Mouse (Mus musculus) midbrain, embryonic 11.5 days (tissue): ENCODE results near the gene Fut11. TPM values are rescaled to one million over a fixed set of nuclear protein-coding genes. Genes with fewer than 3 reads are reported as not detected.
A peak's percentile ranks its signal among the peaks of the same experiment; 100 is the strongest.

Experiments used
- ATAC-seq: fragments of 200-750 bp; cut with Nextera tagmentation; 2 replicates; pipeline ENCODE4 v1.8.0; 2017; ENCODE audit warnings: moderate TSS enrichment, moderate library complexity; ENCODE audit not compliant: low FRiP score
- DNase-seq: peaks from one replicate; pipeline ENCODE4 v3.0.0; 2015; ENCODE audit warnings: low spot score; ENCODE audit errors: missing footprints
- H3K27ac ChIP-seq: fragments of 300-500 bp; sonication (generic); 2 replicates; pipeline ENCODE4 v1.5.1; 2014; ENCODE audit warnings: low read depth, low read length
- H3K27me3 ChIP-seq: fragments of 300-500 bp; sonication (generic); 2 replicates; pipeline ENCODE4 v1.6.1; 2014; ENCODE audit warnings: mild to moderate bottlenecking, low read length, moderate library complexity, mixed read lengths; ENCODE audit not compliant: control insufficient read depth, insufficient read depth
- H3K36me3 ChIP-seq: fragments of 300-500 bp; sonication (generic); 2 replicates; pipeline ENCODE4 v1.6.1; 2014; ENCODE audit warnings: mild to moderate bottlenecking, low read length, moderate library complexity, mixed read lengths; ENCODE audit not compliant: control insufficient read depth, insufficient read depth
- H3K4me1 ChIP-seq: fragments of 300-500 bp; sonication (generic); 2 replicates; pipeline ENCODE4 v1.6.1; 2014; ENCODE audit warnings: low read length; ENCODE audit not compliant: control insufficient read depth, insufficient read depth
- H3K4me2 ChIP-seq: fragments of 300-500 bp; sonication (generic); 2 replicates; pipeline ENCODE4 v1.6.1; 2014; ENCODE audit warnings: mild to moderate bottlenecking, moderate library complexity
- H3K4me3 ChIP-seq: fragments of 300-500 bp; sonication (generic); 2 replicates; pipeline ENCODE4 v1.5.1; 2014; ENCODE audit warnings: low read depth, low read length
- H3K9ac ChIP-seq: fragments of 300-500 bp; sonication (generic); 2 replicates; pipeline ENCODE4 v1.6.1; 2014; ENCODE audit warnings: low read length
- H3K9me3 ChIP-seq: fragments of 300-500 bp; sonication (generic); 2 replicates; pipeline ENCODE4 v1.6.1; 2016; ENCODE audit warnings: low read length; ENCODE audit not compliant: control insufficient read depth
- WGBS: fragments of 180-500 bp; shearing (Covaris S2); extraction: QIAGEN DNeasy Blood & Tissue Kit; methylation state at CpG from one replicate; pipeline ENCODE4 v1.1.7; 2014; 5-methylcytosine and 5-hydroxymethylcytosine counted together
- polyA plus RNA-seq: library from polyadenylated mRNA; unstranded; fragments of >200 nt; fragmentation: Nextera tagmentation; extraction: Ambion mirVana; gene quantifications from 2 replicates; pipeline ENCODE4 v1.2.1, GENCODE M21; 2014

Gene Fut11
- polyA plus RNA-seq, 1 experiment from 2014 or later, result 20.7 TPM

DNA sequence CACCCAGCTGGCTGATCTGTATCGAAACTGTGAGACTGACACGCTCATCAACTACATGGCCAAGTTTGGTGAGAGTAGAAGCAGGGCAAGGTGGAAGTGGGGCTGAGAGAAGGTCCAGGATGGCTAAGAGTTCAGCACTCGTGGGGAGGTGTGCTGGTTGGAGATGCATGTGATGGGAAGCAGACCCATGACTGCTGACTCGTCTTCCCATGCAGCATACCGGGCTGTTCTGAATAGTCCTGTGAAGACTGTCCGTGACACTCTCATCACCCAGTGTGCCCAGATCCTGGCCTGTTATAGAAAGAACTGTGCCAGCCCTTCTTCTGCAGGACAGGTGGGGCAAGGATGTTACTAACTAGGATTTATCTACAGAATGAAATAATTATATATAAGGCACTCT, 3.0 kb upstream of the Fut11 start:
- no peaks in the 10 kb centered on the region for H3K27me3 ChIP-seq
- H3K4me1 ChIP-seq, result peaks cover 17% of the 10 kb centered on the region
- H3K4me3 ChIP-seq, result no peak overlapping the region
- peaks cover 38% of the 10 kb centered on the region for H3K36me3 ChIP-seq
- no peak overlapping the region for H3K9ac ChIP-seq
- DNase-seq (no peak), ATAC-seq (no peak)
- 95% methylated on average over 6 of the region's 6 CpGs for WGBS
- no peak overlapping the region for H3K27ac ChIP-seq
- no peak overlapping the region for H3K4me2 ChIP-seq
- no peaks in the 10 kb centered on the region for H3K9me3 ChIP-seq

DNA sequence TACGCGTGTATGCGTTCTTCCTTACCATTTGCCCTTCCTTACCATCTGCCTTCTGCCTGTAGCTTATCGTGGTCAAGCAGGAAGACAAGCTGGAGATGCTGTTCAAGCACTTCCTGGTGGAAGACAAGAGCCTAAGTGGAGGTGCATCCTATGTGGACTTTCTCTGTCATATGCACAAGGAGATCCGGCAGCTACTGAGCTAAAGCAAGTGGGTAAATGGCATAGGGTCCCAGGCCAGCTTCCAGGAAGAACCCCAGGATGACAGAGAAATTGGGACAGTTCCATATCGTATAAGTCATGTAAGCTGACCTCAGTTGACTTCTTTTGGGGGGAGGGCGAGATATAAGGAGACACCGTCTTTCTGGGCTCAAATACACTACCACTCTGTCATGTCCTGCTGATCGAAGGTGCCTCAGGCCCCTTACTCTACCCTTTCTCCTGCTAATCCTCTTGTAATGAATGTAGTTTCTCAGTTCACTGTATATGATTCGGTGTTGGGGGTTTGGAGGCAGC, 1.1 kb upstream of the Fut11 start:
- WGBS, result 92% methylated on average over 10 of the region's 10 CpGs
- H3K27ac ChIP-seq, result no peak overlapping the region
- no peak overlapping the region for H3K9ac ChIP-seq
- H3K36me3 ChIP-seq, result peaks cover 34% of the 10 kb centered on the region
- H3K4me3 ChIP-seq, result no peak overlapping the region
- H3K4me2 ChIP-seq, result no peak overlapping the region
- DNase-seq (peak; percentile 62), ATAC-seq (no peak)
- H3K9me3 ChIP-seq, result no peaks in the 10 kb centered on the region
- H3K27me3 ChIP-seq, result no peaks in the 10 kb centered on the region
- peaks cover 31% of the 10 kb centered on the region for H3K4me1 ChIP-seq

DNA sequence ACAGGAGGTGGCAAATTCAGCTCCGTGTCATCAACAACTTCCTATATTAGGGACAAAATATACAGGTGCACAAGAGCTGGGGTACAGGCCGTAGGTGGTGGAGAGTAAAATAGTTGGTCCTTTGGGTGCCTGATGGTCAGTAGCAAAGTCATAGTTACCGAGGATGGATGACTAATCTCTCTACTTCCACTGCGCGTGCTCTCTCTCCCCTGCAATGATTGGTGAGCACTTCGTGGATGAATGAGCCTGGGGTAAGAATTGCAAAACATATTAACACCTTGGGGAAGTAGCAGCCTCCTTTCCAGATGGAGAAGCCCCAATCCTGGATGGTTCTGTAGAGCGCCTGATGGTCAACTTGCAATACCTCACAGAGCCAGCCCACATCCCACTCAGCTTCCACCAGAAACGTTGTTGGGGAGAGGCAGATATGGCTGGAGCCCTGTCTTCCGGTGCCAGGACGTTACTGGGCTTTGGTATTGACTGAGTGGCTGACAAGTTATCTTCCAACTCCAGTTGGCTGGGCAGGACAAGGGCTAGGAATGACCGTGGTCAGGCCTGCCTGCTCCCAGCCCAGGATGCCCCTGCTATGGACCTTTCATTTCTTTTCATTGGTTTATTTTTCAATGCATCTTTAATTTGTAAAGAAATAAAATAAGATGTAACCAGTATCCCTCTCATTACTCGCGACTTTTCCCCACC, 434 bp upstream of the Fut11 start:
- Histone ChIP-seq H3K4me1 (peaks cover 31% of the 10 kb centered on the region), H3K4me3 (peak overlapping the region; percentile 94), H3K9me3 (no peaks in the 10 kb centered on the region), H3K36me3 (peaks cover 27% of the 10 kb centered on the region), H3K4me2 (peak overlapping the region; percentile 76), H3K27me3 (no peaks in the 10 kb centered on the region), H3K9ac (peak overlapping the region; percentile 87), H3K27ac (peak overlapping the region; percentile 93; the same call in 1 of the 2 replicates)
- peak; percentile 49 for ATAC-seq
- WGBS, result 53% methylated on average over 13 of the region's 13 CpGs
- DNase-seq, result no peak

DNA sequence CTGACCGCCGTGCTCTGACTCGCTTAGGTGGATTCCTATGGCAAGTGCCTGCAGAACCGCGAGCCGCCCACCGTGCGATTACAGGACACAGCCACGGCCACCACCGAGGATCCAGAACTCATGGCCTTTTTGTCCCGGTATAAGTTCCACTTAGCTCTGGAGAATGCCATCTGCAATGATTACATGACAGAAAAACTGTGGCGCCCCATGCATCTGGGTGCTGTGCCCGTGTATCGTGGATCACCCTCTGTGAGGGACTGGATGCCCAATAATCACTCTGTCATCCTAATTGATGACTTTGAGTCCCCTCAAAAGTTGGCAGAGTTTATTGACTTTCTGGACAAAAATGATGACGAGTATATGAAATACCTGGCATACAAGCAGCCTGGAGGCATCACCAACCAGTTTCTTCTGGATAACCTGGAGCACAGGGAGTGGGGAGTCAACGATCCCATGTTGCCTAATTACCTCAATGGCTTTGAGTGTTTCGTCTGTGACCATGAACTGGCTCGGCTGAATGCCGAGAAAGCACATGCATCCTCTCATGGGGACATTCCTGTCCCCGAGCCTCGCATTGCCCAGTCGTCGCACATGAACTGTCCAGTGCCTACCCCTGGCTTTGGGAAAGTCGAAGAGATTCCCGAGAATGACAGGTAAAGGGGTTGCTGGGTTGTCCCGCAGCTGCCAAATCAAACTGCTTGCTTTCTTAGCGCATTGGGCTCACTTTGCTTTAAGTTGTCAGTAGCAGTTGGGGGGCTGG, 1.2 kb downstream of the Fut11 start:
- H3K4me3 ChIP-seq, result peak overlapping the region; percentile 94
- no peaks in the 10 kb centered on the region for H3K27me3 ChIP-seq
- H3K4me1 ChIP-seq, result peaks cover 31% of the 10 kb centered on the region
- DNase-seq (peak; percentile 87), ATAC-seq (no peak)
- H3K9me3 ChIP-seq, result no peaks in the 10 kb centered on the region
- peak overlapping the region; percentile 87 for H3K9ac ChIP-seq
- H3K36me3 ChIP-seq, result peaks cover 25% of the 10 kb centered on the region; the same call in 1 of the 2 replicates
- WGBS, result 15% methylated on average over 27 of the region's 27 CpGs
- H3K4me2 ChIP-seq, result peak overlapping the region; percentile 76
- H3K27ac ChIP-seq, result no peak overlapping the region; the same call in 1 of the 2 replicates

DNA sequence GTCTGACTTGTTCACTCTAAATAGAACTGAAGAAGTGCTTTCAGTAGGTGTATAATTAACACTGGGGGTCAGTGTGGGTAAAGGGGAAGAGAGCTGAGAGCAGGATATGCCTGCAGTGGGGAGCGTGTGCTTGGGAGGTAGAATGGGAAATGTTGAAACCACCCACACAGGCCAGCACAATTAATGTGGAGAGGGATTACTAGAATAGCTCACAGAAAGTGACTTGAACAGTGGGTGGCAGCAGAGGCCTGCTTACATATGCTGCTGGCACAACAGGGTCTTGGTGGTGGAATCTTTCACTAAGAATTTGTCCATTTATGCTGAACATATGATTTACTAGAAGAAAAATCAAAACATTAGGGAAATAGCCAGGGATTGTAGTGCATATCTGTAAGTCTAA, 2.2 kb downstream of the Fut11 start:
- ATAC-seq, result no peak
- Histone ChIP-seq H3K4me2 (peak overlapping the region; percentile 76), H3K9me3 (no peaks in the 10 kb centered on the region), H3K27ac (no peak overlapping the region), H3K9ac (0 out of 2 replicates have a peak overlapping the region, but pooled peaks have one; percentile 22), H3K36me3 (peaks cover 19% of the 10 kb centered on the region; the same call in 1 of the 2 replicates), H3K4me1 (peaks cover 32% of the 10 kb centered on the region), H3K4me3 (peak overlapping the region; percentile 94; the same call in 1 of the 2 replicates), H3K27me3 (no peaks in the 10 kb centered on the region)
- 15% methylated on average over 1 of the region's 1 CpGs for WGBS
- peak; percentile 86 for DNase-seq

DNA sequence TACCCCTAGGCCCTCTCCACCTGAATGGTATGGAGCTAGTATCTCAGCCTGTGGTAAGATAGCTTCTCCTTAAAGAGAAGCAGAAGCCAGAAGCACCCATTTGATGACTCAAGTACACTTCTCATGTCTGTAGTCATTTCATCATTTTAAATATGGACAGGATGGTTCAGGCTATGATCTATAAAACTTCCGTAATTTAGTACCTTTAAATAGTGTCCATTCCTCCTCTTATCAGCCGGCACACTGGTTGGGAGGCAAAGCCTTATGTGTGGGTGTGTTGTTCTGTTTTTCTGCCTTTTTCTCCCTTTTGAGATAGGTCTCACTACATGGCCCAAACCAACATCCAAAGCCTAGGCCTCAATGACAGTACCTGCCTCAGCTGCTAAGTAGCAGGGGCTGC, 3.7 kb downstream of the Fut11 start:
- Histone ChIP-seq H3K27ac (no peak overlapping the region), H3K4me1 (peaks cover 34% of the 10 kb centered on the region), H3K4me3 (no peak overlapping the region), H3K36me3 (peaks cover 11% of the 10 kb centered on the region; the same call in 1 of the 2 replicates), H3K27me3 (no peaks in the 10 kb centered on the region), H3K9ac (no peak overlapping the region), H3K4me2 (no peak overlapping the region), H3K9me3 (no peaks in the 10 kb centered on the region)
- 83% methylated on average over 2 of the region's 2 CpGs for WGBS
- DNase-seq (no peak), ATAC-seq (no peak)

DNA sequence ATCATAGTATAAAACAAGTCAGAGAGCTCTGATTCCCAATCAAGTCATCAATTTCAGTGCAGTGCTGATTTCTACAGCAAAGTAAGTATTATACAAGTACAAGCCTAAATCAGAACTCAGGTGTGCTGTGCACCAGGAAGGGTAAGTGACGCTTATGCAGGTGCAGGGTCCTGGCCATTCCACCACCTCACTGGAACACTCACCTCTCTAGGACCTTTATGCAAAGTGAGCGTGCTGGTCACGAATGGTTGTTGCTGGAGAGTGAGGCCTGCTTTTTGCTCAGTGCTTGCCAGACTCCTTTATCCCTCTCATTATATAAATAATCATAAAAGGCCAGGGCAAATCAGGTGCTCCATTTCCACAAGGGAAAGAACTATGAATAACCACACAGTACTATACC, 5.6 kb downstream of the Fut11 start:
- no peak overlapping the region for H3K9ac ChIP-seq
- H3K9me3 ChIP-seq, result no peaks in the 10 kb centered on the region
- peaks cover 31% of the 10 kb centered on the region for H3K4me1 ChIP-seq
- 85% methylated on average over 3 of the region's 3 CpGs for WGBS
- H3K4me3 ChIP-seq, result no peak overlapping the region
- H3K36me3 ChIP-seq, result peaks cover 7% of the 10 kb centered on the region; the same call in 1 of the 2 replicates
- DNase-seq, result peak; percentile 81
- no peak overlapping the region for H3K4me2 ChIP-seq
- no peak for ATAC-seq
- no peaks in the 10 kb centered on the region for H3K27me3 ChIP-seq
- H3K27ac ChIP-seq, result no peak overlapping the region

DNA sequence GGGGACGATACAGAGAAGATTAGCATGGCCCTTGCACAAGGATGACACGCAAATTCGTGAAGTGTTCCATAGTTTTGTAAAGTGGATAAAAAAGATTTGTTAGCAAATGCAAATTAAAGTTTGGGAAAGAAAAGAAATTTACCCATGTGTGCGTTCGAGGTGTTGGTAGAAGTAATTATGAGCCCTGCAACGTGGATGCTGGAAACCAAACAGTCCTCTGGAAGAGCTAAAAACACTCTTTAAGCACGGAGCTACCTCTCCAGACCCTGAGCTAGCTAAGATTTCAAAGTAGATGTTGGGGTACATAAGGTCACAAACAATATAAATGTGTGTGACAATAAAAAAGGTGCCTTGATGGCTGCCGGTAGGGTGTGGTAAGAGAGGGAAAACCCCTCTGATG, 6.8 kb downstream of the Fut11 start:
- DNase-seq (no peak), ATAC-seq (no peak)
- Histone ChIP-seq H3K9me3 (no peaks in the 10 kb centered on the region), H3K4me2 (peak overlapping the region; percentile 68; the same call in 1 of the 2 replicates), H3K4me1 (peaks cover 22% of the 10 kb centered on the region), H3K9ac (no peak overlapping the region), H3K4me3 (no peak overlapping the region), H3K27me3 (no peaks in the 10 kb centered on the region), H3K27ac (no peak overlapping the region), H3K36me3 (peaks cover 8% of the 10 kb centered on the region; the same call in 1 of the 2 replicates)
- WGBS, result 85% methylated on average over 8 of the region's 8 CpGs
